Mouse (Mus musculus): Measurements from ENCODE around the gene Gfra4. TPM values are rescaled to one million over a fixed set of nuclear protein-coding genes. Genes with fewer than 3 reads are reported as not detected.
"Not testable (repeated sequence)": the region's sequence is repeated elsewhere in the genome, so short reads cannot be mapped to it uniquely, and the experiment has no call there.

Gene Gfra4
- polyA plus RNA-seq, 1 experiment from 2014 or later = 10.8 TPM

GRCm38 (mm10) chr2:131044354-131044852 lies 1.5 kb upstream of the Gfra4 start:
- Histone ChIP-seq H3K9me3 (replicated peaks) (no peaks in the 10 kb centered on the region), H3K4me1 (peaks cover 14% of the 10 kb centered on the region), H3K9ac (no peak overlapping the region), H3K27ac (no peak overlapping the region), H3K27me3 (peaks cover 40% of the 10 kb centered on the region), H3K4me2 (replicated peaks) (peak overlapping the region; percentile 35), H3K36me3 (no peaks in the 10 kb centered on the region), H3K4me3 (no peak overlapping the region)
- no peak for ATAC-seq (ENCODE audit: low FRiP score)
- 15% methylated on average over 7 of the region's 7 CpGs for WGBS

DNA sequence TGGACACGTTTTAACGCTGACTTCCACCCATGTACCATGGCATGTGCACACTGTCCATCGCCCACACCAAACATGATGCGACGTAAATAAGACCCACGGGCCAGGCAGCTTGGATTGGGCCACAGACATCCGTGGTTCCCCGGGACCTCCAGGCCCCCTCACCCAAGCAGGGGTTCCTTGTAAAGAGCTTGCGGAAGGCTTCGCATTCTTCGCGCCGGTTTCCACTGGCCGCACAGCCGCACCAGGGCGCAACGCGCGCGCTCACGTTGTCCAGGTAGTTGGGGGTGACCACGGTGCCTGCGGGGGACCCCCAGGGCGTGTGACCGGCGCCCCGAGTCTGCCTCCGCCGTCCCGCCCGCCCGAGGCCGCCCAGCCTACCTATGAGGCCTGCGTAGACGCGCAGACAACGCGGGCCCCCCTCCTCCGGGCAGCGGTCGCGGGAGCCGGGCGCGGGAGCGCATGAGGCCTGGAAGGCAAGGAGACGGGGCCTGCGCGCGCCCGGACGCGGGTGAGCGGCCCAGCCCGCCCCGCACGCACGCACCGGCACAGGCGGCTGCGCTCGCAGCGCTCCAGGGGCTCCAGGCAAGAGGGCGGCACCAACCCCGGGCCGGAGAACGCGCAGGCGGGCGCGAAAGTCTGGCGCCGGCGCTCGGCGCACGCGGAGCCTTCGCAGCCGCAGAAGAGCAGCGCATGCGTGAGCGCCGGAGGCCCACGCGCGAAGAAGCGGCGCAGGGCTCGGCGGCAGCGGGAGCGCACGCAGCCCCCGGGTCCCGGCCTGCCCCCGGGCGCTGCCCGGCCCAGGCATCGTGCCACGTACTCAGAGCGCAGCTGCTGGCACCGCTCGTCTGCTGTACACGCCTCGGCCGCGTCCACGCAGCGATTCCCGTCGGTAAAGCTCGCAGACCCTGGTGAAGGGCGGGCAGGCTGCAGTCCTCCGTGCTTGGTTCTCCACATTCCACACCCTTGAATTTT lies 1.7 kb downstream of the Gfra4 start:
- Histone ChIP-seq H3K36me3 (no peaks in the 10 kb centered on the region), H3K27ac (peak overlapping the region; percentile 44; the same call in 1 of the 2 replicates), H3K4me3 (peak overlapping the region; percentile 59), H3K9me3 (replicated peaks) (no peaks in the 10 kb centered on the region), H3K27me3 (peaks cover 48% of the 10 kb centered on the region), H3K9ac (peak overlapping the region; percentile 78), H3K4me1 (peaks cover 14% of the 10 kb centered on the region), H3K4me2 (replicated peaks) (peak overlapping the region; percentile 93)
- ATAC-seq (ENCODE audit: low FRiP score) = peak; percentile 74
- WGBS = 3% methylated on average over 112 of the region's 115 CpGs

GRCm38 (mm10) chr2:131038675-131039074 lies 4.2 kb downstream of the Gfra4 start:
- 0 out of 2 replicates have a peak, but pooled peaks cover 4% of the 10 kb centered on the region for H3K9me3 ChIP-seq (replicated peaks)
- no peak for ATAC-seq (ENCODE audit: low FRiP score)
- no peak overlapping the region for H3K27ac ChIP-seq
- 88% methylated on average over 5 of the region's 5 CpGs for WGBS
- no peaks in the 10 kb centered on the region for H3K36me3 ChIP-seq
- H3K4me2 ChIP-seq (replicated peaks) = no peak overlapping the region
- H3K4me3 ChIP-seq = no peak overlapping the region
- peaks cover 48% of the 10 kb centered on the region for H3K27me3 ChIP-seq
- peaks cover 12% of the 10 kb centered on the region for H3K4me1 ChIP-seq
- H3K9ac ChIP-seq = no peak overlapping the region

GRCm38 (mm10) chr2:131038197-131038596 lies 4.7 kb downstream of the Gfra4 start:
- 0 out of 2 replicates have a peak, but pooled peaks cover 4% of the 10 kb centered on the region for H3K9me3 ChIP-seq (replicated peaks)
- peaks cover 12% of the 10 kb centered on the region for H3K4me1 ChIP-seq
- peaks cover 46% of the 10 kb centered on the region for H3K27me3 ChIP-seq
- WGBS = 91% methylated on average over 6 of the region's 6 CpGs
- no peak overlapping the region for H3K4me2 ChIP-seq (replicated peaks)
- no peak overlapping the region for H3K9ac ChIP-seq
- H3K36me3 ChIP-seq = no peaks in the 10 kb centered on the region
- ATAC-seq (ENCODE audit: low FRiP score) = no peak
- no peak overlapping the region for H3K27ac ChIP-seq
- no peak overlapping the region for H3K4me3 ChIP-seq

- Histone ChIP-seq H3K27me3 (peaks cover 38% of the 10 kb centered on the region), H3K4me2 (replicated peaks) (no peak overlapping the region), H3K4me1 (peaks cover 12% of the 10 kb centered on the region), H3K9me3 (replicated peaks) (0 out of 2 replicates have a peak, but pooled peaks cover 4% of the 10 kb centered on the region), H3K36me3 (no peaks in the 10 kb centered on the region), H3K4me3 (no peak overlapping the region), H3K9ac (no peak overlapping the region), H3K27ac (no peak overlapping the region)
- ATAC-seq (ENCODE audit: low FRiP score) = no peak
- 67% methylated on average over 17 of the region's 17 CpGs for WGBS
Observed at GRCm38 (mm10) chr2:131037226-131037990, 5.5 kb downstream of the Gfra4 start.

- no peak for ATAC-seq (ENCODE audit: low FRiP score)
- H3K36me3 ChIP-seq = no peaks in the 10 kb centered on the region
- H3K4me3 ChIP-seq = no peak overlapping the region
- H3K4me2 ChIP-seq (replicated peaks) = no peak overlapping the region
- peaks cover 12% of the 10 kb centered on the region for H3K4me1 ChIP-seq
- 0 out of 2 replicates have a peak, but pooled peaks cover 4% of the 10 kb centered on the region for H3K9me3 ChIP-seq (replicated peaks)
- no peak overlapping the region for H3K9ac ChIP-seq
- H3K27me3 ChIP-seq = peaks cover 32% of the 10 kb centered on the region
- no peak overlapping the region for H3K27ac ChIP-seq
Observed at GRCm38 (mm10) chr2:131036757-131037156, 6.1 kb downstream of the Gfra4 start.

DNA sequence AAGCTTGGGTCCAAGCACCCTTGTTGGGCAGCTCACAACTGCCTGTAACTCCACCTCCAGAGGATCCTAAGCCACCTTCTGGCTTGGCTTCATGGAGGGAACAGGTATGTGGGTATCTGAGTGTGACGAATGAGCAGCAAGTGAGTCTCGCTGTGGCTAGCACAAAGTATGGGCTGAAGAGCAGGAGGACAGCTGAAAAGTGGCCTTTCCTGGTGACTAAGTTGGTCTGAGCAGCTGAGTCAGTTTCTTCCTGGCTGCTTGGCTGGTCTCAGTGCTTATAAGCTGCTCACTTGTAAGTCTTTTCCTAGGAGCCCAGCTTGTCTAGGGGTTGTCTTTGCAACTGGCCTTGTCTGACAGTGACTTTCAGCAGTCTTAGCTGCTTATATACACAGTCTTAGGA lies 6.5 kb downstream of the Gfra4 start:
- Histone ChIP-seq H3K4me2 (replicated peaks) (no peak overlapping the region), H3K27me3 (peaks cover 28% of the 10 kb centered on the region), H3K9ac (no peak overlapping the region), H3K27ac (no peak overlapping the region), H3K4me1 (peaks cover 9% of the 10 kb centered on the region), H3K9me3 (replicated peaks) (0 out of 2 replicates have a peak, but pooled peaks cover 4% of the 10 kb centered on the region), H3K4me3 (no peak overlapping the region), H3K36me3 (no peaks in the 10 kb centered on the region)
- no peak for ATAC-seq (ENCODE audit: low FRiP score)
- WGBS = 95% methylated on average over 2 of the region's 2 CpGs

DNA sequence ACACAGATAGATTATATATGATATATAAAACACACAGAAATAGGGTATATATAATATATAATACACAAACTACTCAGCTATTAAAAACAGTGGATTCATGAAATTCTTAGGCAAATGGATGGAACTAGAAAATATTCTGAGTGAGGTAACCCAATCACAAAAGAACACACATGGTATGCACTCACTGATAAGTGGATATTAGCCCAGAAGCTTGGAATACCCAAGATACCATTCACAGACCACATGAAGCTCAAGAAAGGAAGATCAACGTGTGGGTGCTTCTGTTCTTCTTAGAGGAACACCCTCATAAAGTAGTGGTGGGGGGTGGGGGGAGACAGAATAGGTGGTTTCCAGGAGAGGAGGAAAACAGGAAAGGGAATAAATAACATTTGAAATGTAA lies 11.5 kb downstream of the Gfra4 start:
- not testable (repeated sequence) for H3K9me3 ChIP-seq (replicated peaks); ATAC-seq (ENCODE audit: low FRiP score); H3K27ac ChIP-seq; H3K4me2 ChIP-seq (replicated peaks); H3K4me3 ChIP-seq; H3K4me1 ChIP-seq; H3K27me3 ChIP-seq; H3K9ac ChIP-seq
- 67% methylated on average over 1 of the region's 1 CpGs for WGBS
- H3K36me3 ChIP-seq = peaks cover 14% of the 10 kb centered on the region

- no peak for ATAC-seq (ENCODE audit: low FRiP score)
- H3K27me3 ChIP-seq = no peaks in the 10 kb centered on the region
- H3K9ac ChIP-seq = no peak overlapping the region
- H3K9me3 ChIP-seq (replicated peaks) = 0 out of 2 replicates have a peak, but pooled peaks cover 4% of the 10 kb centered on the region
- H3K36me3 ChIP-seq = peaks cover 18% of the 10 kb centered on the region
- H3K4me1 ChIP-seq = no peaks in the 10 kb centered on the region
- WGBS = 89% methylated on average over 1 of the region's 1 CpGs
- H3K4me3 ChIP-seq = no peak overlapping the region
- no peak overlapping the region for H3K27ac ChIP-seq
- H3K4me2 ChIP-seq (replicated peaks) = no peak overlapping the region
Observed at GRCm38 (mm10) chr2:131030998-131031397, 11.9 kb downstream of the Gfra4 start.

GRCm38 (mm10) chr2:131030561-131030960 lies 12.3 kb downstream of the Gfra4 start:
- Histone ChIP-seq H3K9me3 (replicated peaks) (0 out of 2 replicates have a peak, but pooled peaks cover 4% of the 10 kb centered on the region), H3K27ac (no peak overlapping the region), H3K36me3 (peaks cover 22% of the 10 kb centered on the region), H3K9ac (no peak overlapping the region), H3K4me3 (no peak overlapping the region), H3K27me3 (no peaks in the 10 kb centered on the region), H3K4me2 (replicated peaks) (no peak overlapping the region), H3K4me1 (no peaks in the 10 kb centered on the region)
- ATAC-seq (ENCODE audit: low FRiP score) = no peak
- 98% methylated on average over 2 of the region's 2 CpGs for WGBS

GRCm38 (mm10) chr2:131029065-131029935 lies 13.6 kb downstream of the Gfra4 start:
- ATAC-seq (ENCODE audit: low FRiP score) = no peak
- Histone ChIP-seq H3K4me1 (no peaks in the 10 kb centered on the region), H3K9me3 (replicated peaks) (0 out of 2 replicates have a peak, but pooled peaks cover 4% of the 10 kb centered on the region), H3K27ac (0 out of 2 replicates have a peak overlapping the region, but pooled peaks have one; percentile 2), H3K4me3 (no peak overlapping the region), H3K36me3 (peaks cover 32% of the 10 kb centered on the region), H3K9ac (no peak overlapping the region), H3K27me3 (no peaks in the 10 kb centered on the region), H3K4me2 (replicated peaks) (no peak overlapping the region)
- WGBS = 77% methylated on average over 9 of the region's 9 CpGs
